Mouse (Mus musculus) heart, postnatal 0 days (tissue): ENCODE measurements around the gene Cacng4. TPM values are rescaled to one million over a fixed set of nuclear protein-coding genes. Genes with fewer than 3 reads are reported as not detected.
A peak's percentile ranks its signal among the peaks of the same experiment; 100 is the strongest.

Experiments used
- ATAC-seq: fragments of 200-750 bp; cut with Nextera tagmentation; 2 replicates; pipeline ENCODE4 v1.8.0; 2017; ENCODE audit warnings: low read depth, moderate number of reproducible peaks, moderate library complexity; ENCODE audit not compliant: insufficient read depth
- DNase-seq: peaks from one replicate; pipeline ENCODE4 v3.0.0-alpha.2; 2016; ENCODE audit warnings: low spot score
- H3K27ac ChIP-seq: fragments of 300-500 bp; sonication (generic); 2 replicates; pipeline ENCODE4 v1.5.1; 2014; ENCODE audit warnings: low read depth, mild to moderate bottlenecking
- H3K27me3 ChIP-seq: fragments of 300-500 bp; sonication (generic); 2 replicates; pipeline ENCODE4 v1.6.1; 2014; ENCODE audit warnings: low read length, mixed read lengths; ENCODE audit not compliant: control insufficient read depth, insufficient read depth
- H3K36me3 ChIP-seq: fragments of 300-500 bp; sonication (generic); replicated peaks from 2 replicates; pipeline ENCODE4 v1.6.1; 2014; ENCODE audit warnings: low read length, mixed read lengths; ENCODE audit not compliant: control insufficient read depth, insufficient read depth
- H3K4me1 ChIP-seq: fragments of 300-500 bp; sonication (generic); 2 replicates; pipeline ENCODE4 v1.6.1; 2014; ENCODE audit warnings: antibody characterized with exemption; ENCODE audit not compliant: control insufficient read depth, insufficient read depth
- H3K4me2 ChIP-seq: fragments of 300-500 bp; sonication (generic); 2 replicates; pipeline ENCODE4 v1.6.1; 2014; ENCODE audit warnings: low read depth, mild to moderate bottlenecking, low read length, moderate library complexity
- H3K4me3 ChIP-seq: fragments of 300-500 bp; sonication (generic); 2 replicates; pipeline ENCODE4 v1.5.1; 2014; ENCODE audit warnings: low read depth, low read length
- H3K9ac ChIP-seq: fragments of 300-500 bp; sonication (generic); replicated peaks from 2 replicates; pipeline ENCODE4 v1.6.1; 2014; ENCODE audit warnings: low read depth, low read length, mixed read lengths
- H3K9me3 ChIP-seq: fragments of 300-500 bp; sonication (generic); replicated peaks from 2 replicates; pipeline ENCODE4 v1.6.1; 2016; ENCODE audit warnings: low read length; ENCODE audit not compliant: control insufficient read depth
- CTCF ChIP-seq: IDR thresholded peaks from 2 replicates; pipeline ENCODE4 v1.5.1; 2016; ENCODE audit warnings: antibody characterized with exemption, control low read depth, low read depth
- EP300 ChIP-seq: IDR thresholded peaks from 2 replicates; pipeline ENCODE4 v1.6.1; 2016; ENCODE audit warnings: antibody characterized with exemption, low read depth
- WGBS: fragments of 180-500 bp; shearing (Covaris S2); extraction: QIAGEN DNeasy Blood & Tissue Kit; methylation state at CpG from one replicate; pipeline ENCODE4 v1.1.7; 2014; 5-methylcytosine and 5-hydroxymethylcytosine counted together
- polyA plus RNA-seq: library from polyadenylated mRNA; unstranded; fragments of >200 nt; fragmentation: Nextera tagmentation; extraction: Ambion mirVana; gene quantifications from 2 replicates; pipeline ENCODE4 v1.2.1, GENCODE M21; 2015
- total RNA-seq: library from RNA; depleted of rRNA; stranded (reverse); fragments of >200 nt; gene quantifications from 2 replicates; pipeline ENCODE4 v1.2.3, GENCODE M21; 2014; ENCODE audit warnings: low replicate concordance; rRNA removed

Cacng4 gene
- total RNA-seq (0.12 TPM in 1 of 2 replicates, not detected in the other), polyA plus RNA-seq (0.04 and 0.08 TPM in 2 replicates)

GRCm38 (mm10) chr11:107794547-107795269, at the start of gene Cacng4:
Cacng4 (minus strand) TSS chr11:107794557.
- TF ChIP-seq CTCF: no peak
- no peak for TF ChIP-seq EP300
- H3K4me3 ChIP-seq: peak within 1 kb of the TSS; percentile 55
- peaks cover 11% of the 10 kb centered on the region; the same call in 1 of the 2 replicates for H3K4me1 ChIP-seq
- no peak for DNase-seq
- peak within 1 kb of the TSS; percentile 90 for H3K4me2 ChIP-seq
- H3K9me3 ChIP-seq: no peaks in the 10 kb centered on the region
- 2% methylated on average over 24 of the region's 73 CpGs for WGBS
- H3K36me3 ChIP-seq: no peaks in the 10 kb centered on the region
- no peak within 1 kb of the TSS for H3K9ac ChIP-seq
- ATAC-seq: no peak
- peaks cover 88% of the 10 kb centered on the region for H3K27me3 ChIP-seq
- H3K27ac ChIP-seq: no peak within 1 kb of the TSS

GRCm38 (mm10) chr11:107833351-107834040, 39.1 kb upstream of the Cacng4 start:
- ATAC-seq: no peak
- Histone ChIP-seq H3K4me1 (no peaks in the 10 kb centered on the region), H3K9ac (no peak overlapping the region), H3K27ac (no peak overlapping the region), H3K9me3 (no peaks in the 10 kb centered on the region), H3K4me2 (no peak overlapping the region), H3K27me3 (no peaks in the 10 kb centered on the region), H3K36me3 (no peaks in the 10 kb centered on the region), H3K4me3 (no peak overlapping the region)
- DNase-seq: no peak
- 65% methylated on average over 7 of the region's 7 CpGs for WGBS
- TF ChIP-seq EP300 (no peak), CTCF (no peak)

- H3K27me3 ChIP-seq: 0 out of 2 replicates have a peak, but pooled peaks cover 10% of the 10 kb centered on the region
- no peak for ATAC-seq
- WGBS: 32% methylated on average over 5 of the region's 5 CpGs
- H3K4me1 ChIP-seq: no peaks in the 10 kb centered on the region
- H3K4me2 ChIP-seq: no peak overlapping the region
- no peak overlapping the region for H3K4me3 ChIP-seq
- no peaks in the 10 kb centered on the region for H3K9me3 ChIP-seq
- H3K27ac ChIP-seq: no peak overlapping the region
- H3K9ac ChIP-seq: no peak overlapping the region
- H3K36me3 ChIP-seq: no peaks in the 10 kb centered on the region
- no peak for DNase-seq
- TF ChIP-seq CTCF: no peak
These were observed 22.8 kb upstream of the Cacng4 start for GRCm38 (mm10) chr11:107817196-107817595.

- Histone ChIP-seq H3K4me3 (no peak overlapping the region), H3K4me2 (no peak overlapping the region), H3K4me1 (no peaks in the 10 kb centered on the region), H3K9me3 (no peaks in the 10 kb centered on the region), H3K27me3 (0 out of 2 replicates have a peak, but pooled peaks cover 10% of the 10 kb centered on the region), H3K27ac (no peak overlapping the region), H3K9ac (no peak overlapping the region), H3K36me3 (no peaks in the 10 kb centered on the region)
- ATAC-seq (no peak), DNase-seq (no peak)
- TF ChIP-seq EP300 (no peak), CTCF (no peak)
- 40% methylated on average over 21 of the region's 21 CpGs for WGBS
These were observed 18.7 kb upstream of the Cacng4 start for GRCm38 (mm10) chr11:107812941-107813648.

GRCm38 (mm10) chr11:107812429-107812828, 18.1 kb upstream of the Cacng4 start:
- Histone ChIP-seq H3K4me3 (no peak overlapping the region), H3K4me2 (no peak overlapping the region), H3K9me3 (no peaks in the 10 kb centered on the region), H3K27ac (no peak overlapping the region), H3K4me1 (no peaks in the 10 kb centered on the region), H3K27me3 (0 out of 2 replicates have a peak, but pooled peaks cover 10% of the 10 kb centered on the region), H3K36me3 (no peaks in the 10 kb centered on the region), H3K9ac (no peak overlapping the region)
- TF ChIP-seq CTCF: no peak
- no peak for TF ChIP-seq EP300
- ATAC-seq (no peak), DNase-seq (no peak)
- WGBS: 61% methylated on average over 4 of the region's 4 CpGs
